Mouse (Mus musculus) liver, embryonic 18 days (tissue): Measurements from ENCODE around the gene Cfap43. TPM values are rescaled to one million over a fixed set of nuclear protein-coding genes. Genes with fewer than 3 reads are reported as not detected.

ENCODE experiments used
- polyA plus RNA-seq: library from polyadenylated mRNA; depleted of rRNA; stranded (reverse); fragments of >200 nt; gene quantifications from 2 replicates; pipeline ENCODE4 v1.2.3, GENCODE M21; 2012; rRNA removed

Gene Cfap43
- 0.02 and 0.03 TPM in 2 replicates for polyA plus RNA-seq

GRCm38 (mm10) chr19:47919126-47919965 is at the start of gene Cfap43, which contains the start of gene Itprip:
Cfap43 (minus strand) TSS chr19:47919287.
Itprip (minus strand) TSS chr19:47919299.

DNA sequence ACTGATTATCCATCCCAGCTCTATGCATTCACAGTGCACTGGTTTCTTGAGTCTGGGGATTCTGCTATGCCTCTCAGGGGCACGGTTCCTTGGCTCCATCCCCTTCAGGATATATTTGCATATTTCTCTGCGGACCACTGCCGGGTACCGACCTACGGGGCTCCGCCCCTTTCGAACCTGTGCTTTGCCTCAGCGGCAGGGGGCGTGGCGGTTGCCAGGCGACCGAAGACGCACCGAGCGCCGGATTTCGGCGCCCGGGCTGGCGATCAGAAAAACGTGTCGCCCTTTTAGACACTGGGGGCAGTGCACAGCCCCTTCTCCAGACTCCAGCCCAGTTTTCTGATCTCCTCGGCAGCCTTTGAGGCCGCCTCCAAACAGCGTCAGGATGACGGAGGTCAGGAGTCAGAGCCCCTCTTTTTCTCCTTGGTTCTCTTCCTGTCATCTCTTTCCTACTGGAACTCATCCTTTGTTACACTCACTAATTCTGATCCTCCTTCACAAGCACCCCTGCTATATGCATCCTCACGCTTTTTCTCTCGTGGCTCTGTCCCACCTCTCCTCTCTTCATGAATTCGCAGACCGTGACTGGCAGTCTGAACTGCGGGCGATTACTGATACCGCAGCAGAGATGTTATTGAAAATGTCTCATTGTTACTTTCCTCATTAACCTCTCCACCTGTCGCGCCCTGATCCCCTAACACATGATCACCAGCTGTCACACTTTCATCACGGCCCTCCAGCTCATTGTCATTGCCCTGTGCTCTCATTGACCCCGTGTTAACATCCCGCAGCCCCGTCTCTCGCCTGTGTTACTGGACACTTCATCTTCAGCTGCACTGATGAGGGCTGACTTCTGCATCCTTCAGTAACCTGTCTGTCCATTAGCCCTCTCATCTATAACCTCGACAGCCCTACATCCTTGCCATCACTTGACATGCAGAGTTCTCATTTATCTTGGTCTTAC is 18.6 kb upstream of the Cfap43 start, which contains the start of gene Cfap58:
Gene Cfap58, plus strand, starts transcription at position 233 of the 964 bp plus-strand sequence.

DNA sequence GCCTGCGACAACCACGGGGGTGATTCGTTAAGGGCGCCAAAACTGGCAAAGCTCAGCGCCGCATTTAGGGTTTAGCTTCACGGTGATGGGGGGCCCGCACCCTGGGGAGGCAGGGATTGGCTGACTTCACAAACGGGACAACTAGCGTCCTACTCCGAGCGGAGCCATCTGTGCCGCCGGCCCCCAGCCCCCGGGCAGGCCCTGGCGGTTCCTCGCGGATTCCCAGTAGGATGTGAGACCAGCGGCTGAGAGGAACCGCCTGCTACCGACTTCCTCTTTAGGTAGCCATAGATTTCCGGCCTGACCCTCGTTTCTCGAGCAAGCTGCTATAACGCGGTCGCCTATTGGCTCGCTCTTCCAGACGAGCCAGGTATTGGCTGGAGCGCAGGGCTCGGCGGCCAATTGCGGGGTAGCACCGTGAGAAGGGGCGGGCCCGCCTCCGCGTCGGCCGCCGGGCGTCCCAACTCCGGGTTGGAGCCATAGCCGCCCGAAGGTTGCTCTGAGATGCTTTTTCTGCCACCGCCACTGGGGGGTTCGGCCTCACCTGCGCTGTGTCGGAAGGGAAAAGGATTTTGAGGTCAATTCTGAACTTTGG is 53.6 kb downstream of the Cfap43 start, which contains the start of gene Gsto2:
Gene Gsto2, plus strand, starts transcription at position 182 of the 595 bp plus-strand sequence.

DNA sequence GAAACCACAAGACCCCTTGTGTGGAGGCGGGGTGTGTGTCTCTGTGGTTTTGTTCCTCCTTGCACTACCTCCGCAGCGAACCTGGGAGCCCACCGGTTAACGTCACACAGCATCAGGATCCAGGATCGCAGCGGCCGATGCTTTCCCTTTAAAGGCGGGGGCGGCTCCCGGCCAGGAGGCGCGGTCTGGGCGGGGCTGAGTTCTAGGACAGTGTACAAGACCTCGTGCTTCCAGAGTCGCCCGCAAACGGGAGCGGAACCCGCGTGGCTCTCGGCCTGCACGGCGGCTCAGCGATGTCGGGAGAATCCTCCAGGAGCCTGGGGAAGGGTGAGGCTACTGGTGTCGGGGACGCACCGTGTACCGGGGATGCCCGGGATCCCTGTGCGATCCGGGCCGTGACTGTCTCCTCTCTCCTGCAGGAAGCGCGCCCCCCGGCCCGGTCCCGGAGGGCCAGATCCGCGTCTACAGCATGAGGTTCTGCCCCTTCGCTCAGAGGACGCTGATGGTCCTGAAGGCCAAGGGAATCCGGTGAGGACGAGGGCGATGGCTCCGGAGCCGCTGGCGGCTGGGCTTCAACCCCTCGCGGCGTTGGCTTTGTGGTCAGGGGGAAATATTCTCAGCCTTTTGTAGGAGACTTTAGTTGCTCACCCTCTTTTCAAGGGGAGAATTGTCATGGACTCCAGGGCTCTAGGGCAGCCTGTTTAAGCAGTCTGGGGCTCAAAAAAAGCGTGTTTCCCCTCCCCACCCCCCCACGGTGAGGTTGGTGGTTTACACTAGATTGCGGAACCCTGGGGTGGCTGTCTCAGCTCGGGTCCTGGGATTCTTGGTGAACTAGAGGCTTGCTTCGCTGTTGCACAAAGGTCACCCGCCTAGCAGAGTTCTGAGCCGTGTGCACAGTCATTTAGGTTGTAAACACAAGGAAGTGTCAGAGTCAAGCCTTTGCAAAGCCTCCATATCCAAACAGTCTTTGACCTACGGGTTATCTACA is 64.0 kb downstream of the Cfap43 start, which contains the start of gene Gsto1:
Gene Gsto1, plus strand, starts transcription at position 175 of the 988 bp plus-strand sequence.

DNA sequence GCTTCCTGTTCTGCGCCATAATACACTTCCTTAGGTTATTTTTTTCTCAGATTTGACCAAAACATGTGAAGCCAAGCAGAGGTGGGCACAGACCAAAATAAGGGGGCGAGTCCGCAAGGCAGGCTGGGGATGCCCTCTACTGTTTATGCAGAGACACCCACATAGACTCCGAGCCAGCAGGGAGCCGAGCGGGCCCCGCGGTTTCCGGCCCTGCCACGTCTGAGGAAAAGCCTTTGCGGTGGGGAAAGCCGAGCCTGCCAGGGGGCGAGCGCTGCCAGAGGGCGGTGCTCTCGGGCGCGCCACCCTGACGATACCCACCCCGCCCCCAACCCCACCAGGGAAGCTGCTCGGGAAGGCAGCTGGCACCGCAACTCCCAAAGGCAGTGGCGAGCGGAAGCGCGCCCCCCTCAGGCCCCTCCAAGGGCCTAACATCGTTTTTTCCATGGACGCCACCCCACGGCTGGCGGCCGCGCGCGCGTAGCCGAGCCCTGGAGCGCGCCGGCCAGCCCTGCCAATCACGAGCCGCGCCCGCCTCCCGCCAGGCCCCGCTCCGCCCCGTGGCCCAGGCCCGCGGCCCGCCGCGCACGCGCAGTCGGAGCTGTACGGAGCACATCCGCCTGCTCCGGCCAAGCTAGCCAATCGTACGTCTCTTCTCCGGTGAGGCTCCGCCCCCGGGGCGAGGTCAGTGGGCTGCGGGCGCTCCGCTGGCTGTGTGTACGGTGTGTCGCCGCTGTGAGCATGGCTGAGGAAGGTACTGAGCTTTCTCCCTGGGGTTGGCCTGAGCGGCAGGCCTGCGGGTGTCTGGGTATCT is 187.8 kb downstream of the Cfap43 start, which contains the start of gene Sfr1:
Gene Sfr1, plus strand, starts transcription at position 612 of the 811 bp plus-strand sequence.

GRCm38 (mm10) chr19:47691994-47692393 is 227.1 kb downstream of the Cfap43 start, which contains the start of gene Col17a1:
Col17a1 (minus strand) TSS chr19:47692094.

Other genes starting within 250 kb of the Cfap43 start
- gene Col17a1, start 227.2 kb downstream of the Cfap43 start, polyA plus RNA-seq: 0.11 and 0.13 TPM in 2 replicates
- gene Sfr1, start 187.6 kb downstream of the Cfap43 start, polyA plus RNA-seq: 28.4 and 30.6 TPM in 2 replicates
- gene Gsto1, start 64.3 kb downstream of the Cfap43 start, polyA plus RNA-seq: 67.3 and 92.3 TPM in 2 replicates
- gene Gsto2, start 53.8 kb downstream of the Cfap43 start, polyA plus RNA-seq: 0.17 and 0.30 TPM in 2 replicates
- 2.9 and 3.3 TPM in 2 replicates for gene Itprip, start within 50 bp of the Cfap43 start, polyA plus RNA-seq
- not detected in 2 replicates for gene Cfap58, start 18.4 kb upstream of the Cfap43 start, polyA plus RNA-seq